7 mouse cellular contexts compared by ENCODE assay signal in genomic region chr1:88008211-88008697, GRCm38 (mm10). TPM values are rescaled to one million over a fixed set of nuclear protein-coding genes. Genes with fewer than 3 reads are reported as not detected.
A peak's percentile ranks its signal among the peaks of the same experiment; 100 is the strongest.
DNase-seq lines count a peak whose midpoint lies in the region; ATAC-seq and TF ChIP-seq lines count a peak whose summit lies in the region.

TSS of gene Usp40 (minus strand) at chr1:88008551.

- TF ChIP-seq CTCF in intestine, postnatal 0 days (IDR thresholded peaks at IDR 0.05; ENCODE audit: low read depth) = no peak

- H3K4me3 ChIP-seq in intestine, postnatal 0 days (ENCODE audit: low read depth, low read length) = peak within 1 kb of the TSS; percentile 69
- peak within 1 kb of the TSS; percentile 78 for H3K4me3 ChIP-seq in midbrain, embryonic 12.5 days

- ATAC-seq in intestine, postnatal 0 days = peak; percentile 75
- ATAC-seq in midbrain, embryonic 12.5 days (ENCODE audit: low FRiP score, low read depth) = peak; percentile 96

- WGBS in intestine, postnatal 0 days = under 1% methylated on average over 43 of the region's 45 CpGs
- under 1% methylated on average over 45 of the region's 45 CpGs for WGBS in midbrain, embryonic 12.5 days

- H3K4me2 ChIP-seq in intestine, postnatal 0 days (replicated peaks; ENCODE audit: low read depth) = peak within 1 kb of the TSS; percentile 75
- peak within 1 kb of the TSS; percentile 65 for H3K4me2 ChIP-seq in midbrain, embryonic 12.5 days (replicated peaks)

- intact Hi-C loops in left cerebral cortex, postnatal 4 days (cut with DNase I) = loop anchor here (10.0 kb wide), 1 partner anchor 277 kb away; no protein-coding TSS in a partner anchor

- peaks cover 8% of the 10 kb centered on the region; the same call in 1 of the 2 replicates for H3K4me1 ChIP-seq in intestine, postnatal 0 days (replicated peaks; ENCODE audit: control insufficient read depth, insufficient read depth, low read length)
- H3K4me1 ChIP-seq in midbrain, embryonic 12.5 days = peaks cover 16% of the 10 kb centered on the region

- H3K9me3 ChIP-seq in intestine, postnatal 0 days (ENCODE audit: control insufficient read depth) = no peaks in the 10 kb centered on the region
- no peaks in the 10 kb centered on the region for H3K9me3 ChIP-seq in midbrain, embryonic 12.5 days

- peak within 1 kb of the TSS; percentile 88 for H3K9ac ChIP-seq in intestine, postnatal 0 days (ENCODE audit: low read depth, low read length)
- peak within 1 kb of the TSS; percentile 84 for H3K9ac ChIP-seq in midbrain, embryonic 12.5 days (replicated peaks)

- no peaks in the 10 kb centered on the region for H3K27me3 ChIP-seq in intestine, postnatal 0 days (replicated peaks; ENCODE audit: control insufficient read depth, insufficient read depth, low read length)
- no peaks in the 10 kb centered on the region for H3K27me3 ChIP-seq in midbrain, embryonic 12.5 days

- H3K36me3 ChIP-seq in intestine, postnatal 0 days (ENCODE audit: control insufficient read depth, insufficient read depth) = peaks cover 7% of the 10 kb centered on the region; the same call in 1 of the 2 replicates
- H3K36me3 ChIP-seq in midbrain, embryonic 12.5 days = peaks cover 16% of the 10 kb centered on the region; the same call in 1 of the 2 replicates

- peak; percentile 46 for DNase-seq in adrenal gland, adult 8-10 months
- DNase-seq in embryo, embryonic 9.5 days (ENCODE audit: extremely low spot score) = peak; percentile 85
- no peak for DNase-seq in gonadal fat pad, adult 2 months (ENCODE audit: low read depth)
- DNase-seq in left cerebral cortex, postnatal 4 days = peak; percentile 76
- DNase-seq in spleen, adult 12 weeks (ENCODE audit: low spot score) = peak; percentile 46

- peak within 1 kb of the TSS; percentile 90 for H3K27ac ChIP-seq in intestine, postnatal 0 days (ENCODE audit: low read depth, low read length)
- peak within 1 kb of the TSS; percentile 93 for H3K27ac ChIP-seq in midbrain, embryonic 12.5 days (replicated peaks)

RNA-seq across cellular contexts. Expression of gene Usp40, which starts in this region (rescaled TPM):
- total RNA-seq in adrenal gland, adult 8-10 months (2022) = 10 to 100 TPM; 25.3 to 45.1 (median 31.9) TPM
- polyA plus RNA-seq in gonadal fat pad, adult 2 months (2012; rRNA removed) = 11.2 and 12.0 TPM in 2 replicates
- 12.3 and 14.0 TPM in 2 replicates for polyA plus RNA-seq in intestine, postnatal 0 days (2015; fragmentation: Nextera tagmentation; extraction: Ambion mirVana)
- total RNA-seq in left cerebral cortex, postnatal 4 days (2021) = 10 to 100 TPM; 27.9 to 29.8 TPM
- 35.5 and 36.8 TPM in 2 replicates for polyA plus RNA-seq in midbrain, embryonic 12.5 days (2016; fragmentation: Nextera tagmentation; extraction: Ambion mirVana)
